In the genomic region with DNA sequence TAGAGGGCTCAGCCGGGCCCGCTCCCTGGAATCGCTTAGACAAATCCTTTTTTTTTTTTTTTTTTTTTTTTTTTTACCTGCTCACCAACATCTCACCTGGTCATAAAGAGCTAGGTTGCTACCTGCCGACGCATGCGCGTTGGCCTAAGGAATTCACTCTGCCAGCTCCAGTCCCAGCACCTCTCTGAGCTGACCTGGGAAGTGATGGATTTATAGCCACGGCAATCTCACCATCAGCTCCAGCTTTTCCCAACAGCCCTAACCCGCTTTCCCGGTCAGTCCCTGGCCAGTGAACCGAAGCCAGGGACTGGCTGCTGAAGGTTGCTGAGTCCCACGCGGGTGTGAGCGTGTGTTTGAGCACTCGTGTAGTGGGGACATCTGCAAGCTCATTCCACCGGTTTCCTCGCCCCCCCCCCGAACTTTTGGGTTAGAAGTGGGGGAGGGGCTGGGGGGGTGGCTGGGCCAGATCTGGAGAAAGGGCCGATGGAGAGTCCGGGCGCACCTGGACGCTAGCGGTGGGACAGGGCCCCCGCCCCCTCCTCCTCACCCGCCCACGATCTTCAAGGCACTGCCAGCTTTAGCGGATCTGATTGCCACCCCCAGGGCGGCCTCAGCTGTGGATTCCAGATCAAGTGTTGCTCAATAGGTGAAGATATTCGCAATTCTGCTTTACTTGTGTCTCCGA, we compare ENCODE assay signal across 8 mouse cellular contexts. TPM values are rescaled to one million over a fixed set of nuclear protein-coding genes. Genes with fewer than 3 reads are reported as not detected.
DNase-seq lines count a peak whose midpoint lies in the region; ATAC-seq and TF ChIP-seq lines count a peak whose summit lies in the region.
"Had no signal": no experiment of that assay in that cellular context is flagged by ENCODE, and none has a peak within 500 bp of the region (broad histone marks: within the 10 kb centered on the region; RNA-seq: fewer than 3 reads in every experiment).

Tfap2a (minus strand) TSS at position 181 of the 685 bp plus-strand sequence.

- no peaks in the 10 kb centered on the region for H3K9me3 ChIP-seq in embryonic facial prominence, embryonic 14.5 days (ENCODE audit: control insufficient read depth, low read length)
- H3K9me3 ChIP-seq in kidney, embryonic 16.5 days (ENCODE audit: low read length): no peaks in the 10 kb centered on the region

- peak within 1 kb of the TSS; percentile 36; the same call in 1 of the 2 replicates for H3K9ac ChIP-seq in embryonic facial prominence, embryonic 14.5 days (ENCODE audit: low read depth, low read length)
- peak within 1 kb of the TSS; percentile 62 for H3K9ac ChIP-seq in kidney, embryonic 16.5 days (replicated peaks; ENCODE audit: low read length)

- DNase-seq in brain, embryonic 14.5 days (ENCODE audit: low read depth): no peak
- no peak for DNase-seq in embryonic facial prominence, embryonic 14.5 days (ENCODE audit: low spot score)
- DNase-seq in neural tube, embryonic 10.5 days (ENCODE audit: extremely low spot score, low spot score): peak; percentile 58
- DNase-seq in gastrocnemius, postnatal 36 days: no peak
- no peak for DNase-seq in layer of hippocampus, postnatal 25 days (ENCODE audit: extremely low spot score in 1 of 2, low spot score in 1 of 2)

- intact Hi-C loops in gastrocnemius, postnatal 36 days (cut with DNase I): loop anchor here (10.0 kb wide), 1 partner anchor 1316 kb away; the partner anchor contains the start of gene Hivep1

- no peak for TF ChIP-seq CTCF in brain, embryonic 14.5 days (IDR thresholded peaks at IDR 0.05; ENCODE audit: borderline replicate concordance, extremely low read depth, insufficient read depth, insufficient read length)

- no peak for TF ChIP-seq POLR2A in brain, embryonic 14.5 days (IDR thresholded peaks at IDR 0.05; ENCODE audit: borderline replicate concordance, extremely low read depth, insufficient read depth, insufficient read length, poor library complexity, severe bottlenecking)

- H3K4me1 ChIP-seq in embryonic facial prominence, embryonic 14.5 days (ENCODE audit: control insufficient read depth, insufficient read depth, low read length): 0 out of 2 replicates have a peak, but pooled peaks cover 3% of the 10 kb centered on the region
- H3K4me1 ChIP-seq in kidney, embryonic 16.5 days (ENCODE audit: insufficient read depth, low read length): peaks cover 15% of the 10 kb centered on the region; the same call in 1 of the 2 replicates

- peaks cover 95% of the 10 kb centered on the region for H3K27me3 ChIP-seq in embryonic facial prominence, embryonic 14.5 days (replicated peaks; ENCODE audit: control insufficient read depth, insufficient read depth, low read length)
- peaks cover 98% of the 10 kb centered on the region for H3K27me3 ChIP-seq in kidney, embryonic 16.5 days (ENCODE audit: insufficient read depth, low read length)

- no peak for ATAC-seq in embryonic facial prominence, embryonic 14.5 days (ENCODE audit: low read depth)
- ATAC-seq in kidney, embryonic 16.5 days (ENCODE audit: low FRiP score, low TSS enrichment): peak; percentile 76
- ATAC-seq in megakaryocyte-erythroid progenitor cell, adult 5-6 weeks (replicated peaks; ENCODE audit: low FRiP score, low TSS enrichment, poor library complexity, severe bottlenecking): no peak

- WGBS in embryonic facial prominence, embryonic 14.5 days: under 1% methylated on average over 20 of the region's 30 CpGs
- WGBS in kidney, embryonic 16.5 days: under 1% methylated on average over 30 of the region's 30 CpGs

- no peaks in the 10 kb centered on the region for H3K36me3 ChIP-seq in embryonic facial prominence, embryonic 14.5 days (ENCODE audit: control insufficient read depth, insufficient read depth, low read length)
- H3K36me3 ChIP-seq in kidney, embryonic 16.5 days (ENCODE audit: insufficient read depth, low read length): no peaks in the 10 kb centered on the region

- H3K4me2 ChIP-seq in embryonic facial prominence, embryonic 14.5 days (ENCODE audit: low read depth, low read length): peak within 1 kb of the TSS; percentile 44
- peak within 1 kb of the TSS; percentile 63 for H3K4me2 ChIP-seq in kidney, embryonic 16.5 days (replicated peaks; ENCODE audit: low read depth, low read length)

- no peak within 1 kb of the TSS; the same call in 1 of the 2 replicates for H3K27ac ChIP-seq in embryonic facial prominence, embryonic 14.5 days (replicated peaks; ENCODE audit: low read depth, low read length)
- H3K27ac ChIP-seq in kidney, embryonic 16.5 days (ENCODE audit: low read length): peak within 1 kb of the TSS; percentile 82

- H3K4me3 ChIP-seq in embryonic facial prominence, embryonic 14.5 days (ENCODE audit: low read depth, low read length): peak within 1 kb of the TSS; percentile 28
- peak within 1 kb of the TSS; percentile 41 for H3K4me3 ChIP-seq in kidney, embryonic 16.5 days (ENCODE audit: low read length)

RNA-seq across cellular contexts. Expression of gene Tfap2a, which starts in this region (rescaled TPM):
- 5.2 and 19.9 TPM in 2 replicates for polyA plus RNA-seq in brain, embryonic 14.5 days (2012; rRNA removed)
- 4.6 and 5.0 TPM in 2 replicates for polyA plus RNA-seq in embryonic facial prominence, embryonic 14.5 days (2014; fragmentation: Nextera tagmentation; extraction: Ambion mirVana)
- 2.4 and 3.2 TPM in 2 replicates for polyA plus RNA-seq in kidney, embryonic 16.5 days (2015; fragmentation: Nextera tagmentation; extraction: Ambion mirVana)
- not detected for total RNA-seq in gastrocnemius, postnatal 36 days (2021)
- under 1 TPM; 0.09 to 0.52 TPM for total RNA-seq in layer of hippocampus, postnatal 25 days (2021)
- not detected in 2 replicates for total RNA-seq in megakaryocyte-erythroid progenitor cell, adult 5-6 weeks (2014; fragmentation: Nextera tagmentation)
- not detected in 2 replicates for total RNA-seq in megakaryocyte-erythroid progenitor cell, adult 5-6 weeks (2017)
- total RNA-seq: granulocyte monocyte progenitor cell, adult 5-6 weeks had no signal
